Comparison of ENCODE assay signal across 10 mouse cellular contexts in genomic region chr12:79907583-79907982, GRCm38 (mm10).
A peak's percentile ranks its signal among the peaks of the same experiment; 100 is the strongest.
DNase-seq lines count a peak whose midpoint lies in the region; ATAC-seq and TF ChIP-seq lines count a peak whose summit lies in the region.
"Had no signal": no experiment of that assay in that cellular context is flagged by ENCODE, and none has a peak within 500 bp of the region (broad histone marks: within the 10 kb centered on the region; RNA-seq: fewer than 3 reads in every experiment).

No protein-coding gene starts in this region.

- peak overlapping the region; percentile 72; the same call in 1 of the 2 replicates for H3K27ac ChIP-seq in kidney, embryonic 14.5 days (ENCODE audit: low read depth, low read length)
- peak overlapping the region; percentile 40; the same call in 1 of the 2 replicates for H3K27ac ChIP-seq in forebrain, postnatal 0 days (ENCODE audit: low read depth, low read length)
- H3K27ac ChIP-seq: liver, embryonic 13.5 days had no signal

- no peak for TF ChIP-seq CTCF in forebrain, postnatal 0 days (IDR thresholded peaks at IDR 0.05; ENCODE audit: low read depth)

- no peaks in the 10 kb centered on the region for H3K36me3 ChIP-seq in kidney, embryonic 14.5 days (ENCODE audit: control insufficient read depth, insufficient read depth, low read length)
- no peaks in the 10 kb centered on the region for H3K36me3 ChIP-seq in forebrain, postnatal 0 days (ENCODE audit: insufficient read depth)
- H3K36me3 ChIP-seq: liver, embryonic 13.5 days had no signal

- H3K4me2 ChIP-seq in kidney, embryonic 14.5 days (replicated peaks; ENCODE audit: low read depth, low read length) = no peak overlapping the region
- H3K4me2 ChIP-seq in forebrain, postnatal 0 days (ENCODE audit: low read depth) = no peak overlapping the region
- H3K4me2 ChIP-seq: liver, embryonic 13.5 days had no signal

- WGBS in kidney, embryonic 14.5 days = 50% methylated on average over 5 of the region's 5 CpGs
- 56% methylated on average over 5 of the region's 5 CpGs for WGBS in forebrain, postnatal 0 days

- H3K4me3 ChIP-seq in kidney, embryonic 14.5 days (ENCODE audit: low read length) = no peak overlapping the region
- H3K4me3 ChIP-seq in forebrain, postnatal 0 days (ENCODE audit: low read depth, low read length) = no peak overlapping the region
- H3K4me3 ChIP-seq: erythroblast, embryonic 14.5 days; liver, embryonic 13.5 days had no signal

- peaks cover 42% of the 10 kb centered on the region for H3K4me1 ChIP-seq in kidney, embryonic 14.5 days (ENCODE audit: control insufficient read depth, insufficient read depth, low read length)
- H3K4me1 ChIP-seq in forebrain, postnatal 0 days (ENCODE audit: insufficient read depth) = peaks cover 10% of the 10 kb centered on the region

- H3K9ac ChIP-seq in kidney, embryonic 14.5 days (ENCODE audit: low read depth, low read length) = no peak overlapping the region
- H3K9ac ChIP-seq in forebrain, postnatal 0 days = no peak overlapping the region
- H3K9ac ChIP-seq: liver, embryonic 13.5 days had no signal

- H3K27me3 ChIP-seq in kidney, embryonic 14.5 days (ENCODE audit: control insufficient read depth, insufficient read depth, low read length) = no peaks in the 10 kb centered on the region
- H3K27me3 ChIP-seq in forebrain, postnatal 0 days (ENCODE audit: insufficient read depth, low read length) = no peaks in the 10 kb centered on the region
- H3K27me3 ChIP-seq: liver, embryonic 13.5 days had no signal

- ATAC-seq in kidney, embryonic 14.5 days (ENCODE audit: low FRiP score, low TSS enrichment) = no peak
- ATAC-seq in forebrain, postnatal 0 days = no peak
- no peak for ATAC-seq in frontal cortex, adult (ENCODE audit: low TSS enrichment)
- ATAC-seq in erythroid progenitor cell, adult 5-6 weeks (replicated peaks; ENCODE audit: low FRiP score, poor library complexity, severe bottlenecking) = no peak

- no peak for DNase-seq in kidney, adult 8-10 months
- DNase-seq in adrenal gland, adult (ENCODE audit: inconsistent age in 2 of 2, low spot score in 1 of 2) = peak; percentile 90 to 95
- no peak for DNase-seq in forebrain, postnatal 0 days
- DNase-seq in lung, postnatal 10 days = peak; percentile 87
- no peak for DNase-seq in thymus, postnatal 25 days

- H3K9me3 ChIP-seq in kidney, embryonic 14.5 days (ENCODE audit: control insufficient read depth, low read length) = no peaks in the 10 kb centered on the region
- no peaks in the 10 kb centered on the region for H3K9me3 ChIP-seq in forebrain, postnatal 0 days (ENCODE audit: low read length)
- H3K9me3 ChIP-seq: liver, embryonic 13.5 days had no signal

Comparison
In these comparisons a context has a peak if more than half of its experiments do, and no peak if none do; other contexts are left out.
1. DNase-seq: peak in adrenal gland, adult (2 of 2) and lung, postnatal 10 days (single experiment); none in kidney, adult 8-10 months (0 of 2), forebrain, postnatal 0 days (single experiment) and thymus, postnatal 25 days (single experiment).